Mouse (Mus musculus): ENCODE measurements around the gene 9130213A22Rik. TPM values are rescaled to one million over a fixed set of nuclear protein-coding genes. Genes with fewer than 3 reads are reported as not detected.

Gene 9130213A22Rik
- polyA plus RNA-seq, 1 experiment from 2014 or later = 0.42 TPM

- peaks cover 31% of the 10 kb centered on the region for H3K27me3 ChIP-seq (replicated peaks)
- H3K36me3 ChIP-seq = no peaks in the 10 kb centered on the region
- H3K4me3 ChIP-seq = no peak overlapping the region
- WGBS = 77% methylated on average over 6 of the region's 6 CpGs
- no peaks in the 10 kb centered on the region for H3K9me3 ChIP-seq (replicated peaks)
- H3K4me2 ChIP-seq = no peak overlapping the region
- H3K9ac ChIP-seq = no peak overlapping the region
- no peak overlapping the region for H3K27ac ChIP-seq (ENCODE audit: poor library complexity, severe bottlenecking)
- no peak for ATAC-seq (ENCODE audit: insufficient number of reproducible peaks, low FRiP score)
- peaks cover 12% of the 10 kb centered on the region for H3K4me1 ChIP-seq (replicated peaks)
These were observed 13.0 kb upstream of the 9130213A22Rik start for GRCm38 (mm10) chr11:69135361-69135760.

GRCm38 (mm10) chr11:69134622-69134968, 12.2 kb upstream of the 9130213A22Rik start:
- peak overlapping the region; percentile 85 for H3K4me2 ChIP-seq
- no peaks in the 10 kb centered on the region for H3K9me3 ChIP-seq (replicated peaks)
- peaks cover 33% of the 10 kb centered on the region for H3K27me3 ChIP-seq (replicated peaks)
- H3K27ac ChIP-seq (ENCODE audit: poor library complexity, severe bottlenecking) = no peak overlapping the region
- no peaks in the 10 kb centered on the region for H3K36me3 ChIP-seq
- peak overlapping the region; percentile 49 for H3K4me3 ChIP-seq
- peak overlapping the region; percentile 63; the same call in 1 of the 2 replicates for H3K9ac ChIP-seq
- 23% methylated on average over 8 of the region's 8 CpGs for WGBS
- peaks cover 12% of the 10 kb centered on the region for H3K4me1 ChIP-seq (replicated peaks)
- peak; percentile 27; the same call in 1 of the 2 replicates for ATAC-seq (ENCODE audit: insufficient number of reproducible peaks, low FRiP score)

- H3K36me3 ChIP-seq = no peaks in the 10 kb centered on the region
- no peaks in the 10 kb centered on the region for H3K9me3 ChIP-seq (replicated peaks)
- peak overlapping the region; percentile 49 for H3K4me3 ChIP-seq
- peak overlapping the region; percentile 63 for H3K9ac ChIP-seq
- WGBS = 2% methylated on average over 34 of the region's 34 CpGs
- H3K27me3 ChIP-seq (replicated peaks) = peaks cover 35% of the 10 kb centered on the region
- H3K4me2 ChIP-seq = peak overlapping the region; percentile 85
- ATAC-seq (ENCODE audit: insufficient number of reproducible peaks, low FRiP score) = peak; percentile 66
- peaks cover 12% of the 10 kb centered on the region for H3K4me1 ChIP-seq (replicated peaks)
- no peak overlapping the region for H3K27ac ChIP-seq (ENCODE audit: poor library complexity, severe bottlenecking)
These were observed 11.7 kb upstream of the 9130213A22Rik start for GRCm38 (mm10) chr11:69133923-69134621.

DNA sequence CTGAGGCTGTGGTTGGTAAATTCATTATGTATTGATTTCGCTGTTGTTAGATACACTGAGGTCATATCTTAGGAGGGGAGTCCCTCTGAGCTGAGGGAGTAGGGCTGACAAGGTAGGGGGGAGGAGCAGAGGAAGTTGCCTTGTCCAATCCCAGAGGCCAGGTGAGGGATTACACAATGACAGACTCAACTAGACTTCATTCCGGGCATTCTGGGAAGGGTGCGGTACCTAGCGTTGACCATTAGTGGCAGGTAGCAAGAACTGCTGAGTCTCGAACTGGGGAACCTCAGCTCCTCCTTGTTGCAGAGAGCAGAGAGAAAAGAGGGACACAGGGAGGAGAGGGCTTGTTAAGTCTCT, 11.2 kb upstream of the 9130213A22Rik start:
- no peak overlapping the region for H3K27ac ChIP-seq (ENCODE audit: poor library complexity, severe bottlenecking)
- peak overlapping the region; percentile 49 for H3K4me3 ChIP-seq
- H3K27me3 ChIP-seq (replicated peaks) = peaks cover 33% of the 10 kb centered on the region
- WGBS = 22% methylated on average over 5 of the region's 5 CpGs
- H3K36me3 ChIP-seq = no peaks in the 10 kb centered on the region
- peak overlapping the region; percentile 85 for H3K4me2 ChIP-seq
- H3K9me3 ChIP-seq (replicated peaks) = no peaks in the 10 kb centered on the region
- H3K4me1 ChIP-seq (replicated peaks) = peaks cover 12% of the 10 kb centered on the region
- H3K9ac ChIP-seq = no peak overlapping the region
- no peak for ATAC-seq (ENCODE audit: insufficient number of reproducible peaks, low FRiP score)

- H3K36me3 ChIP-seq = no peaks in the 10 kb centered on the region
- H3K27me3 ChIP-seq (replicated peaks) = peaks cover 29% of the 10 kb centered on the region
- H3K4me3 ChIP-seq = no peak overlapping the region
- no peak overlapping the region for H3K27ac ChIP-seq (ENCODE audit: poor library complexity, severe bottlenecking)
- peaks cover 22% of the 10 kb centered on the region for H3K4me1 ChIP-seq (replicated peaks)
- ATAC-seq (ENCODE audit: insufficient number of reproducible peaks, low FRiP score) = no peak
- H3K9ac ChIP-seq = no peak overlapping the region
- no peaks in the 10 kb centered on the region for H3K9me3 ChIP-seq (replicated peaks)
- no peak overlapping the region for H3K4me2 ChIP-seq
- 51% methylated on average over 8 of the region's 8 CpGs for WGBS
These were observed 6.2 kb upstream of the 9130213A22Rik start for GRCm38 (mm10) chr11:69128426-69129122.

- no peak for ATAC-seq (ENCODE audit: insufficient number of reproducible peaks, low FRiP score)
- peak overlapping the region; percentile 92 for H3K4me2 ChIP-seq
- no peaks in the 10 kb centered on the region for H3K9me3 ChIP-seq (replicated peaks)
- H3K4me1 ChIP-seq (replicated peaks) = peaks cover 22% of the 10 kb centered on the region
- no peaks in the 10 kb centered on the region for H3K36me3 ChIP-seq
- H3K27ac ChIP-seq (ENCODE audit: poor library complexity, severe bottlenecking) = no peak overlapping the region
- peaks cover 13% of the 10 kb centered on the region; the same call in 1 of the 2 replicates for H3K27me3 ChIP-seq (replicated peaks)
- H3K4me3 ChIP-seq = peak overlapping the region; percentile 63; the same call in 1 of the 2 replicates
- 52% methylated on average over 2 of the region's 2 CpGs for WGBS
- 0 out of 2 replicates have a peak overlapping the region, but pooled peaks have one; percentile 71 for H3K9ac ChIP-seq
These were observed 4.3 kb upstream of the 9130213A22Rik start for GRCm38 (mm10) chr11:69126706-69127095.

DNA sequence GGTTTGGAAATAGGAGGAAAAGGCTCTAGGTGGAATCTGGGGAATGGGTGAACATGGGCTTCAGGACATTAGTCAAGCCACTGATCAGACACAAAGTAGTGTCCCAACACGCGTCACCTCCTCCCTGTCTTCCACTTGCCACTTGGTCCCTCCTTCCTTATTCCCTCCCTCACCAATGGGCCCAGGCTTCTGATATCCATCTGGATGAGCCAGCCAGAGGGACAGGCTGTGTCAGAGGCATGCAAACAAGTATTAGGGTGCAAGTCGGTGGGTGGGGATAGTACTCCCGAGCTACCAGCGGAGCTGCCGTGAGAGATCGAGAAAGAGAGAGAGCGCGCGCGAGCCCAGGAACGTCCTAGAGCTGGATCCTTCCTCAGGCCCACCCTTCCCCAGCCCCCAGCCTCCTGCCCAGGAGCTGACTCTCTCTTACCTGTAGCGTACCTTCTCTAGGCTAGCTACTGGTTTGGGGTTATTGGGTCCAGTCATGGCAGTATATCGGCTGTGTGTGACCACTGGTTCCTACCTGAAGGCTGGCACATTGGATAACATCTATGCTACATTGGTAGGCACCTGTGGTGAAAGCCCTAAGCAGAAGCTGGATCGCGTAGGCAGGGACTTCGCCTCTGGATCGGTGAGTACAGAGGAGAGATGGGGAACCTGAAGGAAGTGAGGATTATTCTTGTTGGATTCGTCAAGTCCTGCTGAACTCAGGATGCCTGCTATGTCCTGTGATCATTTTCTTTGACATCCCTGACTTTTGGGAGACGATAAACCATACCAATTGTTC, 3.7 kb upstream of the 9130213A22Rik start:
- 16% methylated on average over 20 of the region's 20 CpGs for WGBS

DNA sequence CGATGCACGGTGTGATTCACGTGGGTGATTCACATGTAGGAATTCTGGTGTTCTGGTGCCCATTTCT, 3.3 kb upstream of the 9130213A22Rik start, which contains the start of gene Aloxe3:
Aloxe3 (plus strand) TSS at position 45 of the 67 bp plus-strand sequence.
- no peaks in the 10 kb centered on the region for H3K36me3 ChIP-seq
- H3K4me3 ChIP-seq = peak within 1 kb of the TSS; percentile 63
- H3K4me2 ChIP-seq = peak within 1 kb of the TSS; percentile 92
- peak within 1 kb of the TSS; percentile 71 for H3K9ac ChIP-seq
- no peaks in the 10 kb centered on the region for H3K9me3 ChIP-seq (replicated peaks)
- H3K4me1 ChIP-seq (replicated peaks) = peaks cover 29% of the 10 kb centered on the region
- peak within 1 kb of the TSS; percentile 71; the same call in 1 of the 2 replicates for H3K27ac ChIP-seq (ENCODE audit: poor library complexity, severe bottlenecking)
- no peak for ATAC-seq (ENCODE audit: insufficient number of reproducible peaks, low FRiP score)
- H3K27me3 ChIP-seq (replicated peaks) = peaks cover 13% of the 10 kb centered on the region; the same call in 1 of the 2 replicates
- 7% methylated on average over 3 of the region's 3 CpGs for WGBS

More for the DNA sequence above, 3.7 kb upstream of the 9130213A22Rik start:
- no peak for ATAC-seq (ENCODE audit: insufficient number of reproducible peaks, low FRiP score)
- H3K27me3 ChIP-seq (replicated peaks) = peaks cover 13% of the 10 kb centered on the region; the same call in 1 of the 2 replicates
- peak overlapping the region; percentile 71 for H3K9ac ChIP-seq
- H3K27ac ChIP-seq (ENCODE audit: poor library complexity, severe bottlenecking) = no peak overlapping the region
- H3K4me3 ChIP-seq = peak overlapping the region; percentile 63
- peak overlapping the region; percentile 92 for H3K4me2 ChIP-seq
- H3K36me3 ChIP-seq = no peaks in the 10 kb centered on the region
- H3K4me1 ChIP-seq (replicated peaks) = peaks cover 25% of the 10 kb centered on the region
- no peaks in the 10 kb centered on the region for H3K9me3 ChIP-seq (replicated peaks)

GRCm38 (mm10) chr11:69125041-69125851, 2.9 kb upstream of the 9130213A22Rik start:
- Histone ChIP-seq H3K4me1 (replicated peaks) (peaks cover 34% of the 10 kb centered on the region), H3K9ac (peak overlapping the region; percentile 71), H3K36me3 (no peaks in the 10 kb centered on the region), H3K9me3 (replicated peaks) (no peaks in the 10 kb centered on the region), H3K27ac (ENCODE audit: poor library complexity, severe bottlenecking) (peak overlapping the region; percentile 71; the same call in 1 of the 2 replicates), H3K4me3 (peak overlapping the region; percentile 63), H3K4me2 (peak overlapping the region; percentile 92), H3K27me3 (replicated peaks) (peaks cover 13% of the 10 kb centered on the region; the same call in 1 of the 2 replicates)
- under 1% methylated on average over 24 of the region's 24 CpGs for WGBS
- peak; percentile 43; the same call in 1 of the 2 replicates for ATAC-seq (ENCODE audit: insufficient number of reproducible peaks, low FRiP score)

DNA sequence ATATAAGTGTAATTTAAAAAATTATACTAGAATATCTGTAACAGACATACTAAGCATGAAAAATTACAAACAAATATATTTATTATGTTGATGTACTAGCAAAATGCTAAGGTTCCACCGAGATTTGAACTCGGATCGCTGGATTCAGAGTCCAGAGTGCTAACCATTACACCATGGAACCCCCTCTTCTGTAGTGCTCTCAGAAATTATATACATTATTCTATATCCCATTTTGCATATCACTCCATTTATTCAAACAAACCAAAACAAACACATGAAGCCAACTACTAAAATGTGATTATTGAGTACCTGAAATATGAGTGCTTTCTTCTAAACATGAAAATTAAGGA, 2.1 kb upstream of the 9130213A22Rik start:
- ATAC-seq (ENCODE audit: insufficient number of reproducible peaks, low FRiP score) = 0 out of 2 replicates have a peak, but pooled peaks have one; percentile 26
- no peak overlapping the region for H3K9ac ChIP-seq
- H3K4me3 ChIP-seq = peak overlapping the region; percentile 67; the same call in 1 of the 2 replicates
- H3K4me2 ChIP-seq = no peak overlapping the region
- no peaks in the 10 kb centered on the region for H3K36me3 ChIP-seq
- no peaks in the 10 kb centered on the region for H3K9me3 ChIP-seq (replicated peaks)
- H3K4me1 ChIP-seq (replicated peaks) = peaks cover 41% of the 10 kb centered on the region
- WGBS = 0% methylated on average over 3 of the region's 3 CpGs
- no peak overlapping the region for H3K27ac ChIP-seq (ENCODE audit: poor library complexity, severe bottlenecking)
- H3K27me3 ChIP-seq (replicated peaks) = peaks cover 10% of the 10 kb centered on the region; the same call in 1 of the 2 replicates

All from heart, embryonic 12.5 days (tissue).